Mouse (Mus musculus): ENCODE measurements at regions not wholly inside any gene's neighbourhood (a gene's known extent, or its start where the extent isn't known, plus 50 kb on each side); places are given as distances from the start of the nearest gene placed in this dataset.

DNA sequence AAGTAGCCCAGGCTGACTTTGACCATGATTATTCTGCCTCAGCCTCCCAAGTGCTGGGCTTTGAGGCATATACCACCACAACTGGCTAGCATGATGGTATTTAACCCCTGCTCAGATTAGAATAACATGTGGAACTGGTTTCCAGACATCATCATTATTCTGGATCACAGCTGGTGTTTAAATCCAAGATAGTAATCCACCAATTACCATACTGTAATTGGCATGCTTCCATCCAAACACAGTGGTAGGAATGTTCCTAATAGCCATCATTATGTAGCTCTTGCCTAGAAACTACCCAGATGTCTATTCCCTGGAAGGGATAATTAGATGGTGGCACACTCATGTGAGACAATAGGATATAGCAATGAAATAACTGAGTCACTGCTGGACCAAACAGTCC is 77.4 kb downstream of the Ccdc71l start:
- no peak overlapping the region for H3K4me3 ChIP-seq (ENCODE audit: control insufficient read depth, low read depth, low read length)
- H3K36me3 ChIP-seq (ENCODE audit: control insufficient read depth, insufficient read depth, low read length), result no peaks in the 10 kb centered on the region
- TF ChIP-seq POLR2A (IDR thresholded peaks at IDR 0.05; ENCODE audit: control insufficient read depth, low read depth, low read length) (no peak), CTCF (IDR thresholded peaks at IDR 0.05; ENCODE audit: control insufficient read depth, insufficient read depth, insufficient replicate concordance, low read depth, low read length) (no peak)
- no peak overlapping the region for H3K27ac ChIP-seq (ENCODE audit: control insufficient read depth, insufficient read depth, low read depth, low read length)
- H3K27me3 ChIP-seq (ENCODE audit: control insufficient read depth, insufficient read depth, low read length), result no peaks in the 10 kb centered on the region
- no peaks in the 10 kb centered on the region for H3K4me1 ChIP-seq (ENCODE audit: control insufficient read depth, insufficient read depth, low read length)

DNA sequence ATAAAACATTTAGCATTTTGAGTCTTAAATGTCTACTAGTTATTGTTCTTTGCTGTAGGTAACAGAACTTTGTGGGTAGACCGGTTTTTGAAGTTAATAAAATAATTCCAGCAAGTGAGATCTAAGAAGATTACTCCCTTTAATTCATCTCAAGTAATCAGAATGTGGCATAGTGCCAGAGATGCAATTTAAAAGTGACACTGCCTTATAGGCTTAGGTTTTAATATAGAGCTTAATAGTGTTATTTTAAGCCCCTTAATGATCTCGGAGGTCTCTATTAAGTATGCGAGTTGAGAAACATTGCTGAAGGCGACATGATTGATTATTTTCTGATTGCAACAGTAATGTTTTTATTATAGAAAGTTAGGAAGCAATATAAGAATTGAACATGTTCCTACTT is 78.3 kb downstream of the Ccdc71l start:
- H3K4me3 ChIP-seq (ENCODE audit: control insufficient read depth, low read depth, low read length), result no peak overlapping the region
- H3K36me3 ChIP-seq (ENCODE audit: control insufficient read depth, insufficient read depth, low read length), result no peaks in the 10 kb centered on the region
- no peaks in the 10 kb centered on the region for H3K27me3 ChIP-seq (ENCODE audit: control insufficient read depth, insufficient read depth, low read length)
- H3K27ac ChIP-seq (ENCODE audit: control insufficient read depth, insufficient read depth, low read depth, low read length), result no peak overlapping the region
- H3K4me1 ChIP-seq (ENCODE audit: control insufficient read depth, insufficient read depth, low read length), result no peaks in the 10 kb centered on the region
- TF ChIP-seq CTCF (IDR thresholded peaks at IDR 0.05; ENCODE audit: control insufficient read depth, insufficient read depth, insufficient replicate concordance, low read depth, low read length) (no peak), POLR2A (IDR thresholded peaks at IDR 0.05; ENCODE audit: control insufficient read depth, low read depth, low read length) (no peak)

- no peaks in the 10 kb centered on the region for H3K36me3 ChIP-seq (ENCODE audit: control insufficient read depth, insufficient read depth, low read length)
- H3K4me3 ChIP-seq (ENCODE audit: control insufficient read depth, low read depth, low read length), result no peak overlapping the region
- H3K4me1 ChIP-seq (ENCODE audit: control insufficient read depth, insufficient read depth, low read length), result no peaks in the 10 kb centered on the region
- TF ChIP-seq CTCF (IDR thresholded peaks at IDR 0.05; ENCODE audit: control insufficient read depth, insufficient read depth, insufficient replicate concordance, low read depth, low read length) (no peak), POLR2A (IDR thresholded peaks at IDR 0.05; ENCODE audit: control insufficient read depth, low read depth, low read length) (no peak)
- H3K27me3 ChIP-seq (ENCODE audit: control insufficient read depth, insufficient read depth, low read length), result no peaks in the 10 kb centered on the region
- H3K27ac ChIP-seq (ENCODE audit: control insufficient read depth, insufficient read depth, low read depth, low read length), result no peak overlapping the region
Observed at GRCm38 (mm10) chr12:32458386-32458785, 79.9 kb downstream of the Ccdc71l start.

- Histone ChIP-seq H3K4me3 (ENCODE audit: control insufficient read depth, low read depth, low read length) (no peak overlapping the region), H3K27ac (ENCODE audit: control insufficient read depth, insufficient read depth, low read depth, low read length) (no peak overlapping the region), H3K4me1 (ENCODE audit: control insufficient read depth, insufficient read depth, low read length) (no peaks in the 10 kb centered on the region), H3K36me3 (ENCODE audit: control insufficient read depth, insufficient read depth, low read length) (no peaks in the 10 kb centered on the region), H3K27me3 (ENCODE audit: control insufficient read depth, insufficient read depth, low read length) (no peaks in the 10 kb centered on the region)
- TF ChIP-seq CTCF (IDR thresholded peaks at IDR 0.05; ENCODE audit: control insufficient read depth, insufficient read depth, insufficient replicate concordance, low read depth, low read length) (no peak), POLR2A (IDR thresholded peaks at IDR 0.05; ENCODE audit: control insufficient read depth, low read depth, low read length) (no peak)
Observed at GRCm38 (mm10) chr12:32460330-32460998, 82.0 kb downstream of the Ccdc71l start.

GRCm38 (mm10) chr12:32465371-32465770 is 86.9 kb downstream of the Ccdc71l start:
- H3K27me3 ChIP-seq (ENCODE audit: control insufficient read depth, insufficient read depth, low read length), result no peaks in the 10 kb centered on the region
- no peak overlapping the region for H3K27ac ChIP-seq (ENCODE audit: control insufficient read depth, insufficient read depth, low read depth, low read length)
- TF ChIP-seq CTCF (IDR thresholded peaks at IDR 0.05; ENCODE audit: control insufficient read depth, insufficient read depth, insufficient replicate concordance, low read depth, low read length) (no peak), POLR2A (IDR thresholded peaks at IDR 0.05; ENCODE audit: control insufficient read depth, low read depth, low read length) (no peak)
- no peaks in the 10 kb centered on the region for H3K36me3 ChIP-seq (ENCODE audit: control insufficient read depth, insufficient read depth, low read length)
- H3K4me3 ChIP-seq (ENCODE audit: control insufficient read depth, low read depth, low read length), result no peak overlapping the region
- H3K4me1 ChIP-seq (ENCODE audit: control insufficient read depth, insufficient read depth, low read length), result no peaks in the 10 kb centered on the region

DNA sequence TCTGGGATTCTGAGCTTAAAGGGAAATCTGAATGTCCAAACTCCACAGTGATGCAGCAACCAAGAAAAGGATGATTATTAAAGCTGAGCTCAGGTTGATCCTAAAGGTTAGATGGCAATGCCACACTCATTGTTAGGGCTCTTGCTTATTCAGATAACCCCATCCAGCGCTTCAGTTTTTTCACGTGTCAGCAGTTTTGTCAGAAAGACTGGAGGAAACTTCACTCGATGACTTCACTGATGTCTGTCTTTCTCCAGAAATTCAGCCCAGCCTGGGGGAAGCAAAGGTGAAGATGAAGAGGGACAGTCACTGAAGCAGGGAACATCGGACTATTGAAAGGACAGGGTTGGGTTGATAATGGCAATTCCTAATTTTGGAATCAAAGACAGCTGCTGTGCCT is 91.4 kb downstream of the Ccdc71l start:
- Histone ChIP-seq H3K4me3 (ENCODE audit: control insufficient read depth, low read depth, low read length) (no peak overlapping the region), H3K36me3 (ENCODE audit: control insufficient read depth, insufficient read depth, low read length) (no peaks in the 10 kb centered on the region), H3K27me3 (ENCODE audit: control insufficient read depth, insufficient read depth, low read length) (no peaks in the 10 kb centered on the region), H3K4me1 (ENCODE audit: control insufficient read depth, insufficient read depth, low read length) (no peaks in the 10 kb centered on the region), H3K27ac (ENCODE audit: control insufficient read depth, insufficient read depth, low read depth, low read length) (no peak overlapping the region)
- TF ChIP-seq CTCF (IDR thresholded peaks at IDR 0.05; ENCODE audit: control insufficient read depth, insufficient read depth, insufficient replicate concordance, low read depth, low read length), result no peak
- TF ChIP-seq POLR2A (IDR thresholded peaks at IDR 0.05; ENCODE audit: control insufficient read depth, low read depth, low read length), result no peak

- Histone ChIP-seq H3K27ac (ENCODE audit: control insufficient read depth, insufficient read depth, low read depth, low read length) (no peak overlapping the region), H3K27me3 (ENCODE audit: control insufficient read depth, insufficient read depth, low read length) (no peaks in the 10 kb centered on the region), H3K4me3 (ENCODE audit: control insufficient read depth, low read depth, low read length) (no peak overlapping the region), H3K4me1 (ENCODE audit: control insufficient read depth, insufficient read depth, low read length) (no peaks in the 10 kb centered on the region), H3K36me3 (ENCODE audit: control insufficient read depth, insufficient read depth, low read length) (no peaks in the 10 kb centered on the region)
- no peak for TF ChIP-seq CTCF (IDR thresholded peaks at IDR 0.05; ENCODE audit: control insufficient read depth, insufficient read depth, insufficient replicate concordance, low read depth, low read length)
- no peak for TF ChIP-seq POLR2A (IDR thresholded peaks at IDR 0.05; ENCODE audit: control insufficient read depth, low read depth, low read length)
Observed at GRCm38 (mm10) chr12:32479451-32479850, 100.9 kb downstream of the Ccdc71l start.
